Mouse (Mus musculus): ENCODE results near the gene Atp1a2. TPM values are rescaled to one million over a fixed set of nuclear protein-coding genes. Genes with fewer than 3 reads are reported as not detected.

The Atp1a2 gene
- polyA plus RNA-seq, 1 experiment from 2014 or later = 7.0 TPM

DNA sequence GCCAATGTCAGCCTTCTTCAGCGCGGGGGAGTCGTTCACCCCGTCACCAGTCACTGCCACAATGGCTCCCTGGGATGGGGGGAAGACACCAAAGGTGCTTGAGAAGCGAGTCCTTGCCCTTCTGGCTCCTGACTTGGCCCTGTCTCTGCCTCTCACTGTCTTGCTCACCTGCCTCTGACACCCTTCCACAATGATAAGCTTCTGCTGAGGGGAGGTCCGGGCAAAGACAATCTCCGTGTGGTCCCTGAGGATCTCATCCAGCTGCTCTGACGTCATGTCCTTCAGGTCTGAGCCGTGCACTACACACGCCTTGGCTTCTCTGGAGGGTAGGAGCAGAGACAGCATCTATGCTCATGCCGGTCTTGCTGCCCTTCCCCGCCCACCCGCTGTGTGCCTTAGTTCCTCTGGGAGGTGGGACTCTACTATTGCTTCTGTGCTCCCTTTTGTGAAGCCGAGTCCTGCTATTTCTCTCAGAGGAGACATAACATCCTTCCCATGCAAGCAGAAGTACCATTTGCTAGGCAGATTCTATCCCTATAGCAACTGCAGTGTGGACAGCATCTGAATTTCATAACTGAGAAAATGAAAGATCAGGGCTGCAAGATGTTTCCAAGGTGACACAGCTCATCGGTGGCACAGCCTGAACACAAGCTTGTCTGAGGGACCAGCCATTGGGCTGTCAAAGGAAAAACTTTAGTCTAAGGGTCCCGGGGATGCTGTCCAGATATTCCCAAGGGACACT, 17.9 kb downstream of the Atp1a2 start:
- H3K9me3 ChIP-seq (replicated peaks; ENCODE audit: control insufficient read depth, low read length) = no peaks in the 10 kb centered on the region
- H3K27me3 ChIP-seq (ENCODE audit: control insufficient read depth, insufficient read depth, low read length) = no peaks in the 10 kb centered on the region
- peaks cover 7% of the 10 kb centered on the region; the same call in 1 of the 2 replicates for H3K4me1 ChIP-seq (ENCODE audit: control insufficient read depth, insufficient read depth, low read length)
- no peak for ATAC-seq (replicated peaks; ENCODE audit: insufficient number of reproducible peaks, low FRiP score, low TSS enrichment)
- no peak overlapping the region for H3K4me2 ChIP-seq
- H3K27ac ChIP-seq (ENCODE audit: low read depth, low read length) = no peak overlapping the region
- no peaks in the 10 kb centered on the region for H3K36me3 ChIP-seq (ENCODE audit: control insufficient read depth, insufficient read depth, low read length)
- WGBS (ENCODE audit: insufficient replicate concordance) = 70% methylated on average over 16 of the region's 16 CpGs
- no peak overlapping the region for H3K9ac ChIP-seq (ENCODE audit: low read depth, low read length)
- no peak overlapping the region for H3K4me3 ChIP-seq (ENCODE audit: low read depth, low read length)

DNA sequence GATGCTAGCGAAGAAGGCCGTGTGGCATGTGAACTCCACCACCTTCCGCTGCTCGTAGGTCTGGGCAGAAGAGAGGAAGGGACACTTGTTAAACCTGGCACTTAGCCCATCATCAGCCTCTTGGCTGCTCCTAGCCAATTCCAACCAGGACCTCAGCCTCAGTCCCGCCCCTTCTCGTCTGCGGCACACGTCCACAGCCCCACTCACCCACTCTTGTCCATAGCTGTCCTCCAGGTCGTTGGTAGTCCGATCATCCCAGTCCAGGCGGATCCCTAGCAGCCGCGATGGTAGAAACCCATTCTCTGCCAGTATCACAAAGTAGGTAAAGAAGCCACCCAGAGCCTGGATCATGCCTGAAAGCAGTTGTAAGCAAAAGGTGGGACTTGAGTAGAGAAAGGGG, 19.5 kb downstream of the Atp1a2 start:
- H3K9ac ChIP-seq (ENCODE audit: low read depth, low read length) = no peak overlapping the region
- no peak overlapping the region for H3K4me3 ChIP-seq (ENCODE audit: low read depth, low read length)
- 76% methylated on average over 13 of the region's 13 CpGs for WGBS (ENCODE audit: insufficient replicate concordance)
- no peaks in the 10 kb centered on the region for H3K27me3 ChIP-seq (ENCODE audit: control insufficient read depth, insufficient read depth, low read length)
- no peak overlapping the region for H3K4me2 ChIP-seq
- H3K27ac ChIP-seq (ENCODE audit: low read depth, low read length) = no peak overlapping the region
- no peaks in the 10 kb centered on the region for H3K9me3 ChIP-seq (replicated peaks; ENCODE audit: control insufficient read depth, low read length)
- H3K36me3 ChIP-seq (ENCODE audit: control insufficient read depth, insufficient read depth, low read length) = no peaks in the 10 kb centered on the region
- no peak for ATAC-seq (replicated peaks; ENCODE audit: insufficient number of reproducible peaks, low FRiP score, low TSS enrichment)
- H3K4me1 ChIP-seq (ENCODE audit: control insufficient read depth, insufficient read depth, low read length) = peaks cover 7% of the 10 kb centered on the region; the same call in 1 of the 2 replicates

DNA sequence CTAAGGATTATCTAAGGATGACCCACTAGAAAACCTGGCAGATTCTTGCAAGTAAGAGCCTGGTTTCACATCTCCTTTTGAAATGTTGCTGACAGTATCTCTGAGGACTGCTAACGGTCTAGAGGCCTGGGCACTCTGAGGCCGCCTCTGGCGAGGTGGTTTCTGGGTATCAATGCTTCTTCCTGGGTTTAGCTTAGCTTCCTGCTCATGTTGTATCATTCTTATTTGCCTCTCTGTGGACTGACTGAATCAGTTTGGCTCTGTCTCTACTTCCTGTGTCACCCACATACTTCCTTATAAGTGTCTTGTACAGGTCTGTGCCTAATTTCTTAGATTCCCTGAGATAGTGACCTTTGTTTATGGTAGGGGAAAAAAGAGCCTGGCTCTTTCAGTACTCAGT, 20.7 kb downstream of the Atp1a2 start:
- H3K36me3 ChIP-seq (ENCODE audit: control insufficient read depth, insufficient read depth, low read length) = no peaks in the 10 kb centered on the region
- ATAC-seq (replicated peaks; ENCODE audit: insufficient number of reproducible peaks, low FRiP score, low TSS enrichment) = no peak
- H3K4me2 ChIP-seq = no peak overlapping the region
- no peaks in the 10 kb centered on the region for H3K9me3 ChIP-seq (replicated peaks; ENCODE audit: control insufficient read depth, low read length)
- H3K27ac ChIP-seq (ENCODE audit: low read depth, low read length) = no peak overlapping the region
- WGBS (ENCODE audit: insufficient replicate concordance) = 61% methylated on average over 3 of the region's 3 CpGs
- H3K4me3 ChIP-seq (ENCODE audit: low read depth, low read length) = no peak overlapping the region
- peaks cover 7% of the 10 kb centered on the region; the same call in 1 of the 2 replicates for H3K4me1 ChIP-seq (ENCODE audit: control insufficient read depth, insufficient read depth, low read length)
- H3K9ac ChIP-seq (ENCODE audit: low read depth, low read length) = no peak overlapping the region
- H3K27me3 ChIP-seq (ENCODE audit: control insufficient read depth, insufficient read depth, low read length) = no peaks in the 10 kb centered on the region

- Histone ChIP-seq H3K4me1 (ENCODE audit: control insufficient read depth, insufficient read depth, low read length) (peaks cover 7% of the 10 kb centered on the region; the same call in 1 of the 2 replicates), H3K4me3 (ENCODE audit: low read depth, low read length) (no peak overlapping the region), H3K9me3 (replicated peaks; ENCODE audit: control insufficient read depth, low read length) (no peaks in the 10 kb centered on the region), H3K9ac (ENCODE audit: low read depth, low read length) (no peak overlapping the region), H3K27me3 (ENCODE audit: control insufficient read depth, insufficient read depth, low read length) (no peaks in the 10 kb centered on the region), H3K27ac (ENCODE audit: low read depth, low read length) (no peak overlapping the region), H3K4me2 (no peak overlapping the region), H3K36me3 (ENCODE audit: control insufficient read depth, insufficient read depth, low read length) (no peaks in the 10 kb centered on the region)
- 67% methylated on average over 5 of the region's 5 CpGs for WGBS (ENCODE audit: insufficient replicate concordance)
- ATAC-seq (replicated peaks; ENCODE audit: insufficient number of reproducible peaks, low FRiP score, low TSS enrichment) = no peak
Measured at GRCm38 (mm10) chr1:172274547-172274946, 23.3 kb downstream of the Atp1a2 start.

GRCm38 (mm10) chr1:172274116-172274515, 23.7 kb downstream of the Atp1a2 start:
- Histone ChIP-seq H3K4me1 (ENCODE audit: control insufficient read depth, insufficient read depth, low read length) (peaks cover 7% of the 10 kb centered on the region; the same call in 1 of the 2 replicates), H3K27me3 (ENCODE audit: control insufficient read depth, insufficient read depth, low read length) (no peaks in the 10 kb centered on the region), H3K27ac (ENCODE audit: low read depth, low read length) (no peak overlapping the region), H3K4me2 (no peak overlapping the region), H3K4me3 (ENCODE audit: low read depth, low read length) (no peak overlapping the region), H3K9ac (ENCODE audit: low read depth, low read length) (no peak overlapping the region), H3K9me3 (replicated peaks; ENCODE audit: control insufficient read depth, low read length) (no peaks in the 10 kb centered on the region), H3K36me3 (ENCODE audit: control insufficient read depth, insufficient read depth, low read length) (no peaks in the 10 kb centered on the region)
- WGBS (ENCODE audit: insufficient replicate concordance) = 51% methylated on average over 5 of the region's 5 CpGs
- ATAC-seq (replicated peaks; ENCODE audit: insufficient number of reproducible peaks, low FRiP score, low TSS enrichment) = no peak

- H3K27ac ChIP-seq (ENCODE audit: low read depth, low read length) = no peak overlapping the region
- peaks cover 3% of the 10 kb centered on the region; the same call in 1 of the 2 replicates for H3K4me1 ChIP-seq (ENCODE audit: control insufficient read depth, insufficient read depth, low read length)
- no peak overlapping the region for H3K9ac ChIP-seq (ENCODE audit: low read depth, low read length)
- H3K36me3 ChIP-seq (ENCODE audit: control insufficient read depth, insufficient read depth, low read length) = no peaks in the 10 kb centered on the region
- no peaks in the 10 kb centered on the region for H3K27me3 ChIP-seq (ENCODE audit: control insufficient read depth, insufficient read depth, low read length)
- 82% methylated on average over 6 of the region's 6 CpGs for WGBS (ENCODE audit: insufficient replicate concordance)
- no peak overlapping the region for H3K4me2 ChIP-seq
- no peaks in the 10 kb centered on the region for H3K9me3 ChIP-seq (replicated peaks; ENCODE audit: control insufficient read depth, low read length)
- H3K4me3 ChIP-seq (ENCODE audit: low read depth, low read length) = no peak overlapping the region
- ATAC-seq (replicated peaks; ENCODE audit: insufficient number of reproducible peaks, low FRiP score, low TSS enrichment) = no peak
Measured at GRCm38 (mm10) chr1:172273386-172273785, 24.5 kb downstream of the Atp1a2 start.

GRCm38 (mm10) chr1:172271765-172272164, 26.1 kb downstream of the Atp1a2 start:
- 76% methylated on average over 10 of the region's 10 CpGs for WGBS (ENCODE audit: insufficient replicate concordance)
- H3K27me3 ChIP-seq (ENCODE audit: control insufficient read depth, insufficient read depth, low read length) = no peaks in the 10 kb centered on the region
- no peak overlapping the region for H3K27ac ChIP-seq (ENCODE audit: low read depth, low read length)
- no peak overlapping the region for H3K4me2 ChIP-seq
- no peak overlapping the region for H3K4me3 ChIP-seq (ENCODE audit: low read depth, low read length)
- no peak overlapping the region for H3K9ac ChIP-seq (ENCODE audit: low read depth, low read length)
- no peaks in the 10 kb centered on the region for H3K9me3 ChIP-seq (replicated peaks; ENCODE audit: control insufficient read depth, low read length)
- no peak for ATAC-seq (replicated peaks; ENCODE audit: insufficient number of reproducible peaks, low FRiP score, low TSS enrichment)
- no peaks in the 10 kb centered on the region for H3K4me1 ChIP-seq (ENCODE audit: control insufficient read depth, insufficient read depth, low read length)
- no peaks in the 10 kb centered on the region for H3K36me3 ChIP-seq (ENCODE audit: control insufficient read depth, insufficient read depth, low read length)

DNA sequence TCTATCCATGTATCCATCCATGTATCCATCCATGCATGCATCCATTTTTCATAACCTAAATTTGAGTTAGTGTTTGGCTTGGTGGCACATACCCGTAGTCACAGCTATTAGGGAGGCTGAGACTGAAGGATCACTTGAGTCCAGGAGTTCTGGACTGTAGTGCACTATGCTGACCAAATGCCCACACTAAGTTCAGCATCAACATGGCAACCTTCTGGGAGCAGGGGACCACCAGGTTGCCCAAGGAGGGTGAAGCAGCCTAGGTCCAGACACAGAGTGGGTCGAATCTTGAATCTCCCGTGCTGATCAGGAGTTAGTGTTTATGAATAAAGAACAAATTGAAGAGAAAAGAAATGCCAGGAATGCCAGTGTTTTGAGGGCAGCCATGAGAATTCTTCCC, 26.7 kb downstream of the Atp1a2 start:
- Histone ChIP-seq H3K4me2 (no peak overlapping the region), H3K36me3 (ENCODE audit: control insufficient read depth, insufficient read depth, low read length) (no peaks in the 10 kb centered on the region), H3K4me3 (ENCODE audit: low read depth, low read length) (no peak overlapping the region), H3K9ac (ENCODE audit: low read depth, low read length) (no peak overlapping the region), H3K4me1 (ENCODE audit: control insufficient read depth, insufficient read depth, low read length) (no peaks in the 10 kb centered on the region), H3K27ac (ENCODE audit: low read depth, low read length) (no peak overlapping the region), H3K9me3 (replicated peaks; ENCODE audit: control insufficient read depth, low read length) (no peaks in the 10 kb centered on the region), H3K27me3 (ENCODE audit: control insufficient read depth, insufficient read depth, low read length) (no peaks in the 10 kb centered on the region)
- WGBS (ENCODE audit: insufficient replicate concordance) = 87% methylated on average over 3 of the region's 3 CpGs
- no peak for ATAC-seq (replicated peaks; ENCODE audit: insufficient number of reproducible peaks, low FRiP score, low TSS enrichment)
